Mouse (Mus musculus) embryo, embryonic 11 days (tissue): ENCODE measurements at regions not wholly inside any gene's neighbourhood (a gene's known extent, or its start where the extent isn't known, plus 50 kb on each side); places are given as distances from the start of the nearest gene placed in this dataset.
A peak's percentile ranks its signal among the peaks of the same experiment; 100 is the strongest.

Experiments used
- DNase-seq: peaks from one replicate; pipeline ENCODE4 v3.0.0-alpha.2; 2015

GRCm38 (mm10) chr1:76540529-76540928, 974.4 kb downstream of the Epha4 start:
- DNase-seq: no peak

DNA sequence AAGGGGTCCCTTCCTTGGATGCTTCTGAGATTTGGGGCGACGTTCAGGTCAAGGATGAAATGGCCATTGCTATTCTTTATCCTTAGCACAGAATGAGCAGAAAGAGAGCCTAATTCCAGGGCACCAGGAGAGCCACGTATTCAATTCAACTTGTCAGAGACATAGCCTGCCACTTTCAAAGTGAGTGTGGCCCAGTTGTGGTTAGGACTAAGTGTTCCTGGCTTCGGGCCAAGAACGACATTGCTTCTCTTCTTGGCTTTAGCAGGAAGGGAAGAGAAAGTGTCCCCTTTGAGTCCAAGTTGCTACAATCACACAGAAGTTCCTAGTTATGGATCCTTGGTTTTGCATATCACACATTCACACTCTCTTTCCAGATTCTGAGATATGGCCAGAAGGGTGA, 964.0 kb downstream of the Epha4 start:
- DNase-seq: peak; percentile 47

DNA sequence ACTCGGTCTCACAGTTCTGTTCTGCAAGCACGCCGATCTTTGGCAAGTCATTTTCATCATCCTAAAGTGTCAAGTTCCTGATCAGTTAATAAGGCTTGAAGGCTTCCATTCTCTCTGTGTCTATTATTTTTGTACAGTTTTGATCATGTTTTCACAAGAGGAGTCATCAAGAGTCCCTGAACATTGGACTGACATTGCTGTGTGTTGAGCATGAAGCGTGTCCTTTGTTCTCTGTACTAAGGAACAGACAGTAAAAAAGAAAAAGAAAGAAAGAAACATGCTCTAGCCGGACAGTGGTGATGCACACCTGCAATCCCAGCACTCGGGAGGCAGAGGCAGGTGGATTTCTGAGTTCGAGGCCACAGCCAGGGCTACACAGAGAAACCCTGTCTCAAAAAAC, 955.4 kb downstream of the Epha4 start:
- no peak for DNase-seq

- no peak for DNase-seq
These were observed 939.4 kb downstream of the Epha4 start for GRCm38 (mm10) chr1:76575487-76575886.

GRCm38 (mm10) chr1:76585921-76586320, 929.0 kb downstream of the Epha4 start:
- no peak for DNase-seq

DNA sequence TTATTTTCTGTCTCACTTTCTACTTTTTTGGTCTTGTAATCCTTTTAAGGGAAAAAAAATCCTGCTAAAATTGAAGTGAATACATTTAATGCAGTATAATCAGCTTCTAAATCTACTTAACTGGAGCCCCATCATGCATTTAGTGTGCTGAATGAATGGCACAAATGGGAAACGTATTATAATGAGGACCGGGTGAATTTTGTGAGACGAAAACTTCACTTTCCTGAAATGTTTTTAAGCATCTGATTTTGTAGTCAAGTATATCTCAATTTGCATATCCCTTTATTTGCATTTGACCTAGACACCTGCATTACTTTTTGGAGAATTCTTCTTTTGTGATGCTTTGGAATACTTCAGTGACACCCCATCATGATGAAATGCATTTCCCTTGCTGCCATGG, 889.1 kb downstream of the Epha4 start:
- no peak for DNase-seq

DNA sequence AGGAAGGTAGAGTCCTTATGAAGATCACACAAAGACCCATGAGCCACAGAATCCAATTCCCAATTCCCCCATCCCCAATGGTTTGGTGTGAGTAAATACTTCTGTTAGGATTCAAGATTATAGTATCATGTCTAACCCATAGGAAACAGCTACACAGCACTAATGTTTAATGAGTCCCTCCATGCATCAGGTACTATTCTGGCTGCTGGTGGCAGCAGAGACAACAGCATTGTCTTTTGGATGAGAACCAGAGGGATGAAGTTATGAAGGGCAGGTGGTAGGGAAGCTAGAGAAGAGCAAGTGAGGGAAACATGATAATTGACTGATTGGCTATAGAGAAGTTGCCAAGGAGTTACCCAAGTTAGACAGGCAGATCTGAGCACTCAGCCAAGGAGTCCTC, 885.0 kb downstream of the Epha4 start:
- DNase-seq: no peak

DNA sequence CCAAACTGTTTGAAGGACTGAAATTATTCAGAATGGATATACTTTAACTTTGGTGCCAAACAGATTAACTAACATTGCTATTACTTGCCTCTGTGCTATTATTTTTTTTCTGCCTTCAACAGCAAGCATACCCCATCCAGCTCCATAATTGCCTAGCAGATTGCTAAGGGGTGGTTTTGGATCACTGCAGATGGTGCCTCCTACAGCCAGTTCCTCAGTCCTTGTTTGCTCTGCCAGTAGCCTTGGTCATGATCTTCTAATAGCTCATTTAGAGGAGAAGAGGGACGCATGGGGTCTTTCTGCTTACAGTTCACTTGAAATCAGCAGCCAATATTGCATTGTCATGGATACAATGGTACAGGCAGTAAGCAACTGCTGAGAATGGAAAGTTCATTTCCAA, 880.8 kb downstream of the Epha4 start:
- DNase-seq: no peak

- peak; percentile 13 for DNase-seq
These were observed 877.4 kb downstream of the Epha4 start for GRCm38 (mm10) chr1:76637268-76638009.

DNA sequence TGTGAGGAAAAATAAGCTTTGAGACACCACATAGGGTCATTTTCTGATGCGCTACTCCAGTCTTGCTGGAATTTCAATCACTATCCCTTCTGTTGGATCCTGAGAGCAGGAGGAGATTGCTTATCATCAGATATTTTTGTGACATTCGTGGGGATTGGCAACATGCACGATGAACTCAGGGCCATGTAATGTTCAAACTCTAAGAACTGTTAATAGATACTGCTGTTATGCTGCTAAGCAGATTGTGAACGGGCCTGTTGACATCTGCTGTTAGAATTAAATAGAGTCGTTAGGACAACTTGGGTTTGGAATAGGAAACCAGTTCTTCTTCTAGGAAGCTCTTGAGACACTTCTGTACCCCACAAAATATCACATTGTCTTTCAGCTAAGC, 876.9 kb downstream of the Epha4 start:
- no peak for DNase-seq

- DNase-seq: no peak
These were observed 873.6 kb downstream of the Epha4 start for GRCm38 (mm10) chr1:76641181-76641711.

- DNase-seq: no peak
These were observed 872.2 kb downstream of the Epha4 start for GRCm38 (mm10) chr1:76642703-76643102.

GRCm38 (mm10) chr1:76644895-76645294, 870.0 kb downstream of the Epha4 start:
- no peak for DNase-seq

- DNase-seq: no peak
These were observed 860.1 kb downstream of the Epha4 start for GRCm38 (mm10) chr1:76654826-76655225.

GRCm38 (mm10) chr1:76658228-76658627, 856.7 kb downstream of the Epha4 start:
- no peak for DNase-seq

GRCm38 (mm10) chr1:76660146-76660545, 854.7 kb downstream of the Epha4 start:
- DNase-seq: no peak

GRCm38 (mm10) chr1:76664381-76664780, 850.5 kb downstream of the Epha4 start:
- no peak for DNase-seq

GRCm38 (mm10) chr1:76676836-76677235, 838.1 kb downstream of the Epha4 start:
- peak; percentile 2 for DNase-seq

- no peak for DNase-seq
These were observed 809.3 kb downstream of the Epha4 start for GRCm38 (mm10) chr1:76705556-76705955.

GRCm38 (mm10) chr1:76717639-76718292, 797.1 kb downstream of the Epha4 start:
- peak; percentile 13 for DNase-seq

GRCm38 (mm10) chr1:76724453-76724852, 790.4 kb downstream of the Epha4 start:
- no peak for DNase-seq

DNA sequence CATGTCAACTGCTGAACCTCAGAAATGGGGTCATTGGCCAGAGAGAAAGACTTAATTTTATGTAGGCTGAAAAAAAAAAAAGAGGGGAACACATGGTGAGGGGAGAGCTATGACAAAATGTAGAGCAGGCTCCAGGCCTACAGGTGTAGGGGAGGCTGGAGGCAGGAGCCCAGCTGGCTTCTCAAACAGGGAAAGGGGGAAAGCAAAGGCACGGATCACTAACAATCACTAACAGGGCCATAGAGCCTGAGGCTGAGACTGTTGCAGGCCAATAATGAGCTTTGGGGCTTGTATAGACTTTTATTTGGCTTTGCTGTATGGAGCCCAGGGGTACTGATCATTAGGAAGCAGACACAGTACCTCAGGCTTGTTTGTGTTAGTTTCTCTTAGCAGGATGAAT, 777.9 kb downstream of the Epha4 start:
- DNase-seq: no peak

DNA sequence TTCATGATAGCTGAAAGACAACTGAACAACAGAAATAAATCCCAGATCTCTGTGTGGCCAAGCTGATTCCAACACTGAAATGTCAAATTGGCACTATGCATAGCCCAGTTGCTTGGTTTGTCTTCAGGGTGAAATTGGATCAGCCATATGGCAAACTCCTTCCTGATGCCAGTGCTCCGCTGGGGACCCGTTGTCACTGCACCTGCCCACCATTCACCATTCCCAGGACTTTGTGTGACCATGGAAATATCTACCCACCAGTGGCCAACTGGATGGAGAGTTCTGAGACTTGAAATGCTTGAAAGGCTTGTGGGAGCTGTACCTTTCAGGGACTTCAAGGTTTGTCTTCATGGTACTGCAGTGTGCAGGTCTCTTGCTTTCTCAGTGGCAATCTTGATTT, 777.2 kb downstream of the Epha4 start:
- no peak for DNase-seq

GRCm38 (mm10) chr1:76772694-76773093, 742.2 kb downstream of the Epha4 start:
- no peak for DNase-seq
